Mouse (Mus musculus): ENCODE measurements around the gene Ubald2. TPM values are rescaled to one million over a fixed set of nuclear protein-coding genes. Genes with fewer than 3 reads are reported as not detected.
"Not testable (repeated sequence)": the region's sequence is repeated elsewhere in the genome, so short reads cannot be mapped to it uniquely, and the experiment has no call there.

The Ubald2 gene
- 81.9 and 82.9 TPM in 2 replicates for polyA plus RNA-seq (2015; fragmentation: Nextera tagmentation; extraction: Ambion mirVana)

DNA sequence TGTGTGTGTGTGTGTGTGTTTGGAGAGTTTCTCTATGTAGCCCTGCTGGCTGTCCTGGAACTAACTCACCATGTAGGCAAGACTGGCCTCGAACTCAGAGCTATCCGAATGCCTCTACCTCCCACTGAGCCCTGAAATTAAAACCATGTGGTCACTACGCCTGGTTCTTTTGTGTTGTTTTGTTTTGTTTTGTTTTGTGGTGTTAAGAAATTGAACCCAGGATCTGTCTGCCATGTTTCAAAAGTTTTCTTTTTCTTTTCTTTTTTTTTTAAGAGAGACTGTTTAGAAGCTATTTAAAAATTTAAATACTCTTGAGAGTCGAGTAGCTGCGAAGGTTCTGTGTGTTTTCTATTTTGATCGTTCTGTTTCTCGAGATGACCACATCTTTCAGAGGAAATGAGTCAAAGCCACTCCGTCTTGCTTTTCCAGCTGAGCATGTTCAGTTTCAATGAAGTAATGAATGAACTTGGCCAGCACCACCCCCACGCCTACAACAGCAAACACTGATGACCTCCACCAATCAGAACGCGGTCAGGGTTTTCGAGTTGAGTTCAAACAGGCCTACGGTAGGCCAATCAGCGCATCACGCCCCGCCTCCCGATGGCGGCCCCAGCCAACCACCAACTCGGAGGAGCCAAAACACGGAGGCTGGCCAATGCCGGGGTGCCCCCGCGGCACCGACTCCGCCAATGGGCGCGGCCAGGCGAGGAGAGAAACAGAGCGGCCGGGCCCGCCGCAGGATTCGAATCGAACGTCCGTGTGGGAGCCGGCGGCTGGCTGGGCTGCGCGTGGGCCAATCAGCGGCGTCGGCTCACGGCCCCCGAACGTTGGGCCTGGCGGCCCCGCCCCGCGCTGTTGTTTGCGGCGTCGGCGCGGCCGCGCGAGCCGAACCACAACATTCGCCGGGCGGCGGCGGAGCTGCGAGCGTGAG lies at the start of gene Ubald2:
Ubald2 (plus strand) TSS at position 739 of the 931 bp plus-strand sequence.
- DNase-seq (ENCODE audit: low spot score), result peak; percentile 100

DNA sequence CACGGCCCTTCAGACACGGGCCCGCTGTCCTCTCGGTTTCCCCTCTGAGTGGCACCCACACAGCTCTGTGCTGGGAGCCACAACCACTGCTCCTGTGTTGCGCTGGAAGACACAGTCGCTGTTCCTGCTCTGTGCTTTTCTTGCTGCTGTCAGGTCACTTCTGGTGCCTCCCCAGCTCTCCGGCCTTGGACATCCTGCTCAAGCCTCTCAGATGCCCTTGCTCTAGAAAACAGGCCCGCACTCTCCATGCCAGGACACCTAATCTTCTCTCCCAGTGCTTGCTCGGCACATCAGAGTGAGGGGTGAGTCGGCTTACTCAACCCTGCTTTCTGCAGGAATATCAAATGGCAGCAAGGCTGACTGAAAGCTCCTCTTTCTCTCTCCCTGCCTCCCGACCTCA lies 49.7 kb upstream of the Ubald2 start:
- no peak for DNase-seq (ENCODE audit: low spot score)

DNA sequence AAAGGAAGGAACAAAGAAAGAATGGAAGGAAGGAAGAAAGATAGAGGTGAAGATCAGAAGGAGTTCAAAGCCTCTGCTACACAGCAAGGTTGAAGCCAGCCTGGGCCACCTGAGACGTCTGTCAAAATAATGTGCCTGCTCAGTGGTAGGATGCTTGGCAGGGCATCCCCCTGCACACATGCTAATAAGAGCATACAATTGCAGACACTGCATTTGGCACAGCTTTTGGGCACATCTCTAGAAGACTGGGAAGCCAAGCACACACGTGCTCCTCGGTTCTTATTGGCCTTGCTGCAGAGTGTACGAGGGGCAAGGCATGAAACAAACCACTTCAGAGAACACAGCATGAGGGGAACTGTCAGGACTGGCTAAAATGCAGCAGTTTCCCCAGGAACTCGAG lies 47.9 kb upstream of the Ubald2 start:
- no peak for DNase-seq (ENCODE audit: low spot score)

DNA sequence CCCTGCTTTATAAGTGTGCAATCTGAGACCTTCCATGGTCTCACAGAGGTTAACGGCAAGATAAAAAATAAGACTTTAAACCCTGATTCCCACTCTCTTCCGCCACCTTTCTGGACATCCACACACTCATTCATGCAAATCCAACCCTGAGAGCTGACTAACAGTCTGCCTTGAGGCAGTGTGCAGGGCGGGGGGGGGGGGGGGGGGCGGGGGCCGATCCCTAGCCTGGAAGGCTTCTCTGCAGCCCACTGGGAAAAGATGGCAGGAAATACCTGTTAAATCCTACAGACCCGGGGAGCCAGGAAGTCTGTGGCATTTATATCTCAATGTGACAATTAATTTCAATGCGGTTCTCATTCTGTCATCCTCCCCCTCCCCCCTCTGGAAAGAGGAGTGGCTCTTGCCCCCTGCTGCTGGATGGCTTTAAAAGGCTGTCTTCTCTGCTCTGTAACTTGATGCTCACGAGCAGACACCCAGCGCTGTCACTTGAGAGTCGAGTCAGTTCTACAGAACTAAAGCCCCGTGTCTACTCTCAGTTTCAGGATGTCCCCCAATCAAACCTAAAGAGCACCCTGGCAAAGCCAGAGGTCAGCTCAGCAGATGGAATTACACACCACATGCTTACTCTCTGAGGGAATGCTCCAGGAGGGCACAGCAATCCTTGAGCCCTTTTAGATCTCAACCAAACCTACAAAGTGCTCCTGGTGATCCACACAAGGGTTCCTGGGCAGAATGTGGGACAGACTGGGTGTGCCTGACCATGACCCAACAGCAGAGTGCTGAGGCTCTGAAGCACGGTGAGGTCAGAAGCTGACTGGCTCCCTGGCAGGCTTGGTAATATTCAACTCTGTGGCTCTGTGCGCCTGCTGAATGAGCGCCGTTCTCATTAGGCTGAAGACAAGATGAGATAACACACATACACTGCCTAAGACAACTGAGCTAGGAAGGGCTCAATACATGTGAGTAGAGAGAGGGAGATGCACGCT lies 46.5 kb upstream of the Ubald2 start:
- DNase-seq (ENCODE audit: low spot score), result no peak

DNA sequence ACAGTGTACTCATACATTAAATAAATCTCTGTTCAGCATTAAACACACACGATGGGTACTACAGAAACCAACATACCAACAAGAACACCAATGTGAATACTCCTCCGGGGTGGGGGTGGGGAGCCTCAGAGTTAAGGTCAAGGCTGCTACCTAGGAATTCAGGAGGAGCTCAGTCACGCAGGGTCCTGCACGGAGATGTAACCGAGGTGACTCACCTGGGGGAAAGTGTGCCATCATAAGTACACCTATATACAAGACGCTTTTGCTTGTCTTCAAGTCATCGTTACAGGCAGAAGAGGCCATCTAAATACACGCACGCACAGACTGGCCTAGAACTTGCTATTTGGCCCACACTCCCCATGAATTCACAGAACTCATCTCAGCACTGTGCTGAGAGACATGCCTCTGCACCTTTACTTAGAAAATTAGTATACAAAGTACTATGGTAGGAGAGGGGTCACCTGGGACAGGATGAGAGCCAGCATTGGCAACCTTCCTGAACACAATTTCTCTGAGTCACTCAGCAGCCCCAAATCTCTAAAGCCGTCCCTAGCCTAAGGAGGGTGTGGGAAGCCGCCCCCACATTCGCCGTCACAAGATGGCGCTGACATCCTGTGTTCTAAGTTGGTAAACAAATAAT lies 44.9 kb upstream of the Ubald2 start:
- DNase-seq (ENCODE audit: low spot score), result peak; percentile 77

DNA sequence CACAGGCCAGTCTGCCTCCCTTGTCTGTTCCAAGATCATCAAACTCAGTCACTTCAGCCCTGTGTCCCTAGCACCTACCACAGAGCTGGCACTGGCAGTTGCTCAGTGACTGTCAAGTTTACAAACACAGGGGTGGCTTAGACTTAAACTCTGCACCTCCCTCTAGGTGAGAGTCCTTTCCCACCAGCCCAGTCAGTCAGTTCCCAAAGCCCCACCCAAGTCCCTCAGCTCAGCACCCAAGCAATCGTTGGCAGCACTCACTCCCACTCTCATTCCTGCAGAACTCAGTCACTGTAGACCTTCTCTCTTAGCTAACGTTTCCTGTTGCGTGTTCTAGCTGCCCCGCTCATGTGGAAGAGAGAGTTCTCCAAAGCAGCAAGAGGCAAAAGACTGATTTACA lies 39.1 kb upstream of the Ubald2 start:
- DNase-seq (ENCODE audit: low spot score), result no peak

DNA sequence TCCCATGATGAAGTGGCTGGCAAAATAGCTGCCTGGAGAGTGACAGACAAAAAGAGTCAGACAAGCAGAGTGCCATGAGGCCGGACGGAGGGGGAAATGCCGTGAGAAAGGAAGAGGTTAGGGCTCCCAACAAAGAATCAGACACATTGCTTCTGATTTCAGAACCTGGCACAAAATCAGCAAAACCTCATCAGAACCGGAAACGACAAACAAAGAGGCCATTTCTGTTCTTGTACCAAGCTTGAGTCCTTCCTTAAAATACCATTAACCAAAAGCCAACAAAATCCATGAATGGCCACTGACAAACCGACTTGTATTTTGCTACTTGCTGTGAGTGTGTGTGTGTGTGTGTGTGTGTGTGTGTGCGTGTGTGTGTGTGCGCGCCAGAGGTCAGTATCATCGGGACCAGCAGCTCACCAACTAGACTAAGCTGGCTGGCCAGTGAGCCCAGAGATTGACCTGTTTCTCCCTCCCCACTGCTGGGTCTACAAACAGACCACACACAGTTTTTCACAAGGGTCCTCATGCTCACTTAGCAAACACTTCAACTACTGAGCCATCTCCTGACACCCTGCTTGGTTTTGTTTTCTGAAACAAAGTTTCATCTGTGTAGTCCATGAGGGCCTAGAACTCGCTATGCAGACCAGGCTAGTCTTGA lies 37.5 kb upstream of the Ubald2 start:
- no peak for DNase-seq (ENCODE audit: low spot score)

DNA sequence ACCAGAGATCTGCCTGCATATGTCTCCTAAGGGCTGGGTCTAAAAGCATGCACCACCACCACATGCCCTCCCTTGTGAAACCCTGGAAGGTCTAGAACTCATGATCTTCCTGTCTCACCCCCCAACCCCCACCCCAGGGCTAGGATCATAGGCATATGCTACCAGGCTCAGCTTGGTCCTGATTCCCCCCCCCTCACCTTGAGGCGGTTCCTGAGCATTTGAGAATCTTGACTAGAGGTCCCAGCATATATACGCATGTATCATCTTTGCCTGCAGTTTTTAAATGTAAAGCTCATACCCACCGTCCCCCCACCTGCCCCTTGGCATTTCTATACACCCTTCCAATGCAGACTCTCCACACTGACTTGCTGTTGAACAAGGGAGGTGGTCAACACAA lies 37.0 kb upstream of the Ubald2 start:
- DNase-seq (ENCODE audit: low spot score), result no peak

DNA sequence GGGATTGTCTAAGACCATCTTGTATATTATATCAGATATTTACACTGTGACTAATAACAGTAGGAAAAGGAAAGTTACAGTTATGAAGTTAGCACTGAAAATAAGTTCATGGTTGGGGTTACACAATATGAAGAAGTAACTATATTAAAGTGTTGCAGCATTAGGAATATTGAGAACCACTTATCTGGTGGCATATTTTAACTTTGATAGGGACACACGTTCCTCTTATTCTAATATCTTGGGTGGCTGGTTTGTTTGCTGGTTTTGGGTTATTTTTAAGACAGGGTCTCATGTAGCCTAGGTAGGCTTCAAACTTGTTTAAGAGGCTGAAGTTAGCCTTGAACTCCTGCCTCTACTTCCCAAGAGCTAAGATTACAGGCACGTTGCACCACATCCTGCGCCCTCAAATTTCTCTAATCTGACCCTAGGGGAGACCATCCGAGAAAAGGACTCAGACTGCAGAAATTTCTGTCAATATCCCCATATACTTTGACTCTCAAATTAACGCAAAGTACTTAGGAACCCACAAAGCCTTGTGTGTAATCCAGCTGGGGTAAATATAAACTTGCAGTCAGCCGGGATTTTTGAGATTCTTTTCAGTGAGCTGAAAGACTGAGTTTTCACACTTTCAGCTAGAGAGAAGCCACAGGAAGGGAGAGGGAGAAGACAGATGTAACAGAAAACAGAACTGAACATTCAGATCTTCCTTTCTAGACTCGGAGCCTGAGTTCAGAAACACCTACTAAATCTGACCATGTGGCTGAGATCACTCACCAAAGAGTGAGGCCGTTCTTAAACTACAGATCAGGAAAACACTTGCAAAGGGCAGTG lies 36.2 kb upstream of the Ubald2 start:
- DNase-seq (ENCODE audit: low spot score), result no peak

DNA sequence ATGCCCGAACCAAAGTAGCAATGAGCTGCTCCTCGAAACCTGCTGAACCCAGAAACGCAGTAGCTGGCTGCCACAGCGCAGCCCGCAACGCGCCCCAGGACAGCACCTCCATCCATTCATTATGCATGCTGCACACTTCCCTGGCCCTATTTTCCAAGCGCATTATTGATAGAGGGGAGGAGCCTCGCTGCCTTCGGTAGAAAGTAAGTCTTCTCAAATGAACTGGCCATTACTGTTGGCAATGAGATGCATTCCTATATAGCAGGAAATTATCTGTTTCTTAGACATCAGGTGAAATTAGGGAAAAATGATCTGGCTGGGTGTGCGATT lies 35.6 kb upstream of the Ubald2 start:
- DNase-seq (ENCODE audit: low spot score), result no peak

DNA sequence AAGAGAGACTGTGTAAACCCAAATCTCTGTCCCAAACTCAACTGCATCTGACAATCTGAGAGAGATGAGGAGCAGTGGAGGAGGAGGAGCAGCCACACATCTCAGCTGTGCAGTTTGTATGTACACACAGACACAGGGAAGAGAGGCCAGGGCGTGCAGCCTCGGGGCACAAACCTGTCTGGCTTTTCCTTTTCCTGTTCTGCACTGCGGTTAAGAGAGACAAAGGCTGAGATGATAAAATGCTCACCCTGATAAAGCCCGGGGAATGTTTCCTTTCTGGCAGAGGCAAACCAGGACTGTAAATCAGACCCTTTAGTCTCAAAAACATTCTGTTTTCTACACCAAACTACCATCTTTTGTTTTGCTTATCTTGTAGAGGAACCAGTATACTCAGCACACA lies 33.3 kb upstream of the Ubald2 start:
- DNase-seq (ENCODE audit: low spot score), result no peak

DNA sequence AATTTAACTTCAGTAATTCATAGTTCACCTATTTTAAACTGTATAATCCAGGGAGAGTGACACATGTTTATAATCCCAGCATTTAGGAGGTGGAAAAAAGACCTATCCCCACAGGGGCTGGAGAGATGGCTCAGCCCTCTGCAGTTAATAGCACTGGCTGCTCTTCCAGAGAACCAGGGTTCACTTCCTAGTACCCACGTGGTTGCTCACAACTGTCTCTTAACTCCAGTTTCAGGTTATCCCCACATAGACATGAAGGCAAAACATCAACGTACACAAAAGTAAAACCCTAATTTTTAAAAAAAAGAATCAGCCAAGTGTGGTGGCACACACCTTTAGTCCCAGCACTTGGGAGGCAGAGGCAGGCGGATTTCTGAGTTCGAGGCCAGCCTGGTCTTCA lies 28.3 kb upstream of the Ubald2 start:
- DNase-seq (ENCODE audit: low spot score), result no peak

DNA sequence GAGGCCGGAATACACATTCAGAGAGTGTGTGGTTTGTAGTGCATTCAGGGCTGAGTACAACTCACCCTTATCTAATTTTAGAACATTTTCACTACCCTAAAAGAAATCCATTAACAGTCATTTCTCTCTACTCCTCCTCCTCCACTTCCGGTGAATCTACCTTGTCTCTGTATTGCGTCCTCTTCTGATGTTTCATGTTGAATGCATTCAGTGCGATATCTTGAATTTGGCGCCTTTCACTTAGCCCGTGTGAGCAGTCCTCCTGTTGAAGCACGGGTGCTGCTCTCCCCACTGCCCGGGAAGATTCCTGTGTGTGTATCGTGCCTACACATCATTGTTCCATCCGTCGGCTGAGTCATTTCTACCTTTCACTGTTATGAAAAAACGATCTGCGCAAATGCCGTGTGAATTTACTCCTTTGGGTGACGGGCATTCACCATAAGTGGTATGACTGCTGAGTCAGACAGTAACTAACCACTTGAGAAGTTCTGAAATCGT lies 27.6 kb upstream of the Ubald2 start:
- DNase-seq (ENCODE audit: low spot score), result peak; percentile 46

DNA sequence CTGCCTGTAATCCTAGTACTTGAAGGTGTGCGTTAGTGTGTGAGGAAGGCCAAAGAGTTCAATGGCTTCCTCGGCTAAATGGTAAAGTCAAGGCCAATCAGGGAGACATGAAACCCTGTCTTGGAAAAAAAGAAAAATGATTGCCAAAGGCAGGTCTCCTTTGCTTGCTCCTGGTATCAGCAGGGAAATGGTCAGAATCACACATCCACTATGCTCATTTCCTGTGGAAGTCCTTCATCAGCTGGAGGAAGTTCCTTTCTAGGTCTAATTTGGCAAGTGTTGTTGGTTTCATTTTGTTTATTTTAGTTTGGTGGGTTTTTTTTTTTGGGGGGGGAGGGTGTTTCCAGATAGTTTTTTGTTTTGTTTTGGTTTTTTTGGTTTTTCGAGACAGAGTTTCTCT lies 24.9 kb upstream of the Ubald2 start:
- no peak for DNase-seq (ENCODE audit: low spot score)

DNA sequence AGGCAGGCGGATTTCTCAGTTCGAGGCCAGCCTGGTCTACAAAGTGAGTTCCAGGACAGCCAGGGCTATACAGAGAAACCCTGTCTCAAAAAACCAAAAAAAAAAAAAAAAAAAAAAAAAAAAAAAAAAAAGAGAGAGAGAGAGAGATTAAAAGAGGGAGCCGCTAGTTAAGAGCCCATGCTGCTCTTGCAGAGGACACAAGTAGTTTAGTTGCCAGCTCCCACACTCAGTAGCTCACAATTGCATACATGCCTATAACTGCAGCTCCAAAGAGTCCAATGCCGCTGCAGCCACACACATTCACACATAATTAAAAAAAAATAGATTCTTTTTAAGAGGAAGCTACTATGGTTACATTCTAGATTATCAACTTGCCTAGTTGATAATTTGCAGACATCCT lies 23.5 kb upstream of the Ubald2 start:
- DNase-seq (ENCODE audit: low spot score), result not testable (repeated sequence)

DNA sequence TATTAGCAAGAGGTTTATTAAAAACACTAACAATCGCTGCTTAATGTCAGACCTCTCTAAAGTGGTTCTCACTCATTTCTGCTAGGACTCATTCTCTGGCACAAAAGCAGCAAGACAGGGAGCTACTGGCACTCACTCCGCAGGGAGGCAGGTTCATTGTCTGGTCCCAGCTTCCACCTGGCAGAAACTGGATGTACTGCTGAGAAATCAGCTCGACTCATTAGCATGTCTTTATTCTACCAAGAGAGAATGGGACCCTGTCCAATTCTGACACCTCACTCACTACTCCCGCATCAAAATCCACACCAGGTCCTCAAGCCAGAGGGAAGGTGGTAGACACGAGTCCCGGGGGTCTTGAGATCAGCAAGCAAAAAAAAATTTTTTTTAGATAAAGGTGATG lies 22.3 kb upstream of the Ubald2 start:
- DNase-seq (ENCODE audit: low spot score), result no peak

DNA sequence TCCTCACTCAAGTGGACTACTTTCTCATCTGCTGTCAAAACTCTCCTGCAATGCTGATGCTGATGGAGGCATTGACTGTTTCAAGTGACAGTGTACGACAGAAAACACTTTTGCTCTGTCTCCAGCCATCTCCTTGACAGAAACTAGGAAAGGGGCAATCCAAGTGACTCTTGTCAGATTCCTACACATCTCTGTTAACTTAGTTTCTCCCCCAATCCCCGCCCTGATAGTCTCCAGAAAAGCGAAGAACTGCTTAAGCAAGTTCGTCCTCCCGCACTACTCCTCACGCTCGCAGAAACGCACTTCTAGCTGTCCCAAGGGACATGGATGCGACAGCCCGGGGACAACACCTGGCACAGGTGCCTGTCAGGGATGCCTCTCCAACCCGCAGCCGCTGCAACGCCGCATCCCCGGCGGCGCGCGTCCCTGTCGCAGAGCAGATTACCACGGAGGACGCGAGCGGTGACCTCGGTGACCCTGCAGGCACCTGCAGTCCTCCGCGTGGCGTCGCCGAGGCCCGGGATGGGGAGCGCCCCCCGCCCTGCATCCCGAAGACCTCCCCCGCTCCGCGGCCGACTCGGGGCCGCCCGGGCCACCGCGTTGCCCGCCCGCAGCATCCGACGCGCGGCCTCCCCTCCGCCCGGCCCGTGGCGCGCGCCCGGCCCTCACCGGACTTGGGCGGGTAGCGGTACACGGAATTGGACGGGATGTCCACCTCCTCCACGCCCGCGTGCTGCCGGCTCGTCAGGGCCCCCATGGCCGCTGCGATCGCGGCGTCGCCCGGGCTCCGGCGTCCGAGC lies 21.7 kb upstream of the Ubald2 start:
- peak; percentile 56 for DNase-seq (ENCODE audit: low spot score)

DNA sequence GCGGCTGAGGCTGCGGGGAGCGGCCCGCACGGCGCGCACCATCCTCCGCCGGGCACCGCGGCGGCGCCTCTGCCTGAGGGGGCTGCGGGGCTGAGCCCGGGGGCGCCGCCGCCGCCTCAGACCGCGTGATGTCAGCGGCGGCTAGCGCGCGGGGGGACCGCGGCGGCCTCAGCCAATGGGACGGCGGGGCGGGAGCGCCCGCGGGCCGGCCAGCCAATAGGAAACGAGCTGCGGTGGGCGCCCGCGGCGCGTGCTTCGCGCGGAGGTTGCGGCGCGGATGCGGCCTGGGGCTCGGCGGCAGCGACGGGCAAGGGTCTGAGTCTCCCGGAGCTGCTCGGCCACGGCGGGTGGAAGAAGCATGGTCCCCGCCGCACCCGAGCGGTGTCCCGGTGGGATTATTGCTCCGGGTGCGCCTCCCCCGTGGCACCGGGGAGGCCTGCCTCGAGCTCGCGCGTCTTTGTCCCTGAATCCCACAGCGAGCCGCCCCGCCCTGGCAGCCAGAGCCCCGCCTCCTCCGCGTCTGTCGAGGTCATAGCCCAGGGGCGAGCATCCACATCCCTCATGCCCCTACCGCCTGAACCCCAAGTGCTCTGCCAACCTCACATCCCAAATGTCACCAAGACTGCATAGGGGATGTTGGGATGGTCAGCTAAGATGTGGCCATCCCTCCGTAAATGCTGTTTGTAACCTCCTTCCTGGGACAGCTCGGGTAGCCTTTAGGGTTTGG lies 20.8 kb upstream of the Ubald2 start, which contains the start of gene Rnf157:
Rnf157 (minus strand) TSS at position 129 of the 727 bp plus-strand sequence.
- DNase-seq (ENCODE audit: low spot score), result peak; percentile 87

Data from thymus, postnatal 0 days (tissue).